In the genomic region with DNA sequence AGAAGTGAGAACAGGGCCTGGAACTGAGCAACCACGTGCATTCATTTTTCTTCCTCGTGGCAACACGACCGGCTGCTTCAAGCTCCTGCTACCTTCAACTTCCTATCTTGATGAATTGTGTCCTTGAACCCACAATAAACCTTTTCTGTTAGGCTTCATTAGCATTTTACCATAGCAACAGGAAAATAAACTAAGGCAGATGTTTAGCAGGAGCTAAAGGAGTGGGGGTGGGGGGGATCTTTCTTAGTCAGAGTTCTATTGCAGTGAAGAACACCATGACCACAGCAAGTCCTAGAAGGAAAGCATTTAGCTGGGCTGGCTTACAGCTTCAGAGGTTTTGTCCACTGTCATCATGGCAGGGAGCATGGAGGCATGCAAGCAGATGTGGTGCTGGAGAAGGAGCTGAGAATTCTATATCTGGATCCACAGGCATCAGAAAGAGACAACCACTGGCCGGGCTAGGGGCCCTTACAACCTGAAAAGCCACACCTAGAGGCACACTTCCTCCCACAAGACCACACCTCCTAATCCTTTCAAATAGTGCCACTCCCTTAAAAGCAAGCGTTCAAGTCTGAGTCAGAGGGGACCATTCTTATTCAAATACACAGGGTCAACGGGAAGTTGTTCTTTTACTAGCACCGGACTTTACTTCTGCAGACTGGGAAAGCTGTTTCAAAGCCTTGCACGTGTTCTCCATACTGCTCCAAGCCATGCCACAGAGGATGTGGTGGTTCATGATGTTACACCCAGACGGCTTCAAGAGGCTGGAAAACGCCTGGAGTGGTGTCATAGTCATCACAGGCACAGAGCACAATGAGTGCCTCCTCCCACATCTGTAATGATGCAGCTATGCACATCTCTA, we compare ENCODE assay signal across 10 mouse cellular contexts.
"Had no signal": no experiment of that assay in that cellular context is flagged by ENCODE, and none has a peak within 500 bp of the region (broad histone marks: within the 10 kb centered on the region; RNA-seq: fewer than 3 reads in every experiment).

No protein-coding gene starts in this region.

- H3K36me3 ChIP-seq: limb, embryonic 13.5 days; midbrain, embryonic 13.5 days; neural tube, embryonic 15.5 days had no signal

- H3K9ac ChIP-seq: limb, embryonic 13.5 days; liver, embryonic 14.5 days; midbrain, embryonic 13.5 days; neural tube, embryonic 15.5 days had no signal

- H3K27ac ChIP-seq: limb, embryonic 13.5 days; liver, embryonic 14.5 days; midbrain, embryonic 13.5 days; neural tube, embryonic 15.5 days had no signal

- H3K27me3 ChIP-seq: limb, embryonic 13.5 days; midbrain, embryonic 13.5 days; neural tube, embryonic 15.5 days had no signal

- ATAC-seq: midbrain, embryonic 13.5 days had no signal

- H3K9me3 ChIP-seq: limb, embryonic 13.5 days; midbrain, embryonic 13.5 days; neural tube, embryonic 15.5 days had no signal

- H3K4me2 ChIP-seq: limb, embryonic 13.5 days; midbrain, embryonic 13.5 days; neural tube, embryonic 15.5 days had no signal

- H3K4me1 ChIP-seq: limb, embryonic 13.5 days; neural tube, embryonic 15.5 days had no signal

- DNase-seq: kidney, postnatal 14 days; left cerebral cortex, postnatal 4 days; lung, adult 18-20 months; right cerebral cortex, adult 18-20 months; right cerebral cortex, postnatal 25 days; thymus, postnatal 36 days had no signal

- H3K4me3 ChIP-seq: limb, embryonic 13.5 days; midbrain, embryonic 13.5 days; neural tube, embryonic 15.5 days had no signal
